Mouse (Mus musculus): ENCODE measurements at regions not wholly inside any gene's neighbourhood (a gene's known extent, or its start where the extent isn't known, plus 50 kb on each side); places are given as distances from the start of the nearest gene placed in this dataset.

DNA sequence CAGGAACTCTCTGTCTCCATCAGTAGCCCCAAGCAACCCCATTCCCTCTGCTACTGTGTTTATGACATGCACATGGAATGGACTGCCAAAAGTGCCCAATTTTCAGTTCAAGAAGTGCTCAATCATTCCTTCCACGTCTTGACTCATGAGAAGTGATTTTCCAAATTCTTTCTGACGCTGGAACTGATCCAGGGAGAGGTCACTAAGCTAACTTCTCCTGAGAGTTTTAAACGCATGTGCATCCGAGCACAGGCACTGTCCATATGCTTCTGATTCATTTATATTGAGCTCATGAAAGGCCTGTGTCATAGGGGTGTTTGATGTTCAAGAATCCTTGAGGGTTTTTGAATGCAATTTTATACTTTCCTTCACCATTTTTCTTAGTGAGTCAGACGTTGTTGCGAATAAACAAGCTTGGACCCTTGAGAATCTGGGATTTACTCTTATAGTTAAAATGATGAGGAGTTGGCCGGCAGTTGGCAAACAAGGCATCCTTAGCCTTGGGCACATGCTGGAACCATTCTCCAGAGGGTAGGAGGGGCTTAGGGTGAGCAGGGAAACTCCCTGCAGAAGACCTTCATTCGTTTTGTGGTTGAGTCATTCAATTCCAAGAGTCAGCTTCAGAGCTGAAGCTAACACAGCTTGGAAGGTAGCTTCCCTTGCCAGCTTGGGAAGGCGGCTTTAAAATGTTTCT lies 206.9 kb upstream of the Gm15217 start:
- H3K36me3 ChIP-seq (ENCODE audit: control insufficient read depth, insufficient read depth, low read length), result no peaks in the 10 kb centered on the region
- no peaks in the 10 kb centered on the region for H3K27me3 ChIP-seq (ENCODE audit: control insufficient read depth, insufficient read depth, low read length)
- no peak overlapping the region for H3K27ac ChIP-seq (replicated peaks; ENCODE audit: insufficient read depth, low read depth, low read length)
- H3K4me3 ChIP-seq (ENCODE audit: insufficient read depth, low read depth, low read length), result no peak overlapping the region
- no peak for TF ChIP-seq CTCF (IDR thresholded peaks at IDR 0.05; ENCODE audit: low read depth, low read length)
- TF ChIP-seq POLR2A (IDR thresholded peaks at IDR 0.05; ENCODE audit: extremely low read depth, insufficient read depth, low read length), result no peak
- H3K79me2 ChIP-seq (ENCODE audit: control insufficient read depth, insufficient read depth, low read length), result no peaks in the 10 kb centered on the region
- no peaks in the 10 kb centered on the region for H3K4me1 ChIP-seq (ENCODE audit: control insufficient read depth, insufficient read depth, low read length)
- no peak overlapping the region for H3K9ac ChIP-seq (ENCODE audit: low read depth, low read length)
- WGBS, result 81% methylated on average over 9 of the region's 9 CpGs
- no peak for DNase-seq (ENCODE audit: extremely low read depth, low read depth, low spot score)

- Histone ChIP-seq H3K4me1 (ENCODE audit: control insufficient read depth, insufficient read depth, low read length) (no peaks in the 10 kb centered on the region), H3K27ac (replicated peaks; ENCODE audit: insufficient read depth, low read depth, low read length) (no peak overlapping the region), H3K9ac (ENCODE audit: low read depth, low read length) (no peak overlapping the region), H3K79me2 (ENCODE audit: control insufficient read depth, insufficient read depth, low read length) (no peaks in the 10 kb centered on the region), H3K36me3 (ENCODE audit: control insufficient read depth, insufficient read depth, low read length) (no peaks in the 10 kb centered on the region), H3K27me3 (ENCODE audit: control insufficient read depth, insufficient read depth, low read length) (no peaks in the 10 kb centered on the region), H3K4me3 (ENCODE audit: insufficient read depth, low read depth, low read length) (no peak overlapping the region)
- 82% methylated on average over 6 of the region's 6 CpGs for WGBS
- no peak for TF ChIP-seq CTCF (IDR thresholded peaks at IDR 0.05; ENCODE audit: low read depth, low read length)
- no peak for DNase-seq (ENCODE audit: extremely low read depth, low read depth, low spot score)
Observed at GRCm38 (mm10) chr14:46172875-46173324, 206.3 kb upstream of the Gm15217 start.

DNA sequence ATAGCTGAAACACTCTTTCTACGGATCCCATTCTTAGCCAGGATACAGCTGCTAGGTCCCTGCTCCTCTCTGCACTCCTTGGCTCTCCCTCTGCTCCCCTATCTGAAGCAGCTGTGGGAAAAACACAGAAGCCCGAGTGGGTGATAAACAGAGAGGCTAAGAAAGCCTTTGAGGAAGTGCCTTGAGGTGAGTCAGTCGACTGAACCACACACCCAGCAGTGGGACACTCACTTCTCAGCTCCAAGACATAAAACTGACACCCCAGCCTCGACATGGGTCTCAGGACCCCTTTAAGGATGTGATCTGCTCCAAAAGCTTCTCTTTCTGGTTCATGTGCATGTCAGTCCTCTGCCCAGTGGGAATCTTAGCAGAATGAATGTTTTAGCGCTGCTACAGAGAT lies 204.8 kb upstream of the Gm15217 start:
- 70% methylated on average over 5 of the region's 5 CpGs for WGBS
- no peak for TF ChIP-seq CTCF (IDR thresholded peaks at IDR 0.05; ENCODE audit: low read depth, low read length)
- no peak for TF ChIP-seq POLR2A (IDR thresholded peaks at IDR 0.05; ENCODE audit: extremely low read depth, insufficient read depth, low read length)
- Histone ChIP-seq H3K27ac (replicated peaks; ENCODE audit: insufficient read depth, low read depth, low read length) (no peak overlapping the region), H3K4me1 (ENCODE audit: control insufficient read depth, insufficient read depth, low read length) (no peaks in the 10 kb centered on the region), H3K27me3 (ENCODE audit: control insufficient read depth, insufficient read depth, low read length) (no peaks in the 10 kb centered on the region), H3K9ac (ENCODE audit: low read depth, low read length) (no peak overlapping the region), H3K79me2 (ENCODE audit: control insufficient read depth, insufficient read depth, low read length) (no peaks in the 10 kb centered on the region), H3K4me3 (ENCODE audit: insufficient read depth, low read depth, low read length) (no peak overlapping the region), H3K36me3 (ENCODE audit: control insufficient read depth, insufficient read depth, low read length) (no peaks in the 10 kb centered on the region)
- DNase-seq (ENCODE audit: extremely low read depth, low read depth, low spot score), result no peak

- Histone ChIP-seq H3K36me3 (ENCODE audit: control insufficient read depth, insufficient read depth, low read length) (no peaks in the 10 kb centered on the region), H3K27ac (replicated peaks; ENCODE audit: insufficient read depth, low read depth, low read length) (no peak overlapping the region), H3K4me1 (ENCODE audit: control insufficient read depth, insufficient read depth, low read length) (no peaks in the 10 kb centered on the region), H3K79me2 (ENCODE audit: control insufficient read depth, insufficient read depth, low read length) (no peaks in the 10 kb centered on the region), H3K27me3 (ENCODE audit: control insufficient read depth, insufficient read depth, low read length) (no peaks in the 10 kb centered on the region), H3K9ac (ENCODE audit: low read depth, low read length) (no peak overlapping the region), H3K4me3 (ENCODE audit: insufficient read depth, low read depth, low read length) (no peak overlapping the region)
- TF ChIP-seq CTCF (IDR thresholded peaks at IDR 0.05; ENCODE audit: low read depth, low read length), result no peak
- DNase-seq (ENCODE audit: extremely low read depth, low read depth, low spot score), result no peak
- 89% methylated on average over 15 of the region's 15 CpGs for WGBS
Observed at GRCm38 (mm10) chr14:46175291-46176216, 203.7 kb upstream of the Gm15217 start.

- H3K27ac ChIP-seq (replicated peaks; ENCODE audit: insufficient read depth, low read depth, low read length), result no peak overlapping the region
- WGBS, result 88% methylated on average over 1 of the region's 1 CpGs
- no peaks in the 10 kb centered on the region for H3K4me1 ChIP-seq (ENCODE audit: control insufficient read depth, insufficient read depth, low read length)
- H3K27me3 ChIP-seq (ENCODE audit: control insufficient read depth, insufficient read depth, low read length), result no peaks in the 10 kb centered on the region
- H3K4me3 ChIP-seq (ENCODE audit: insufficient read depth, low read depth, low read length), result no peak overlapping the region
- H3K79me2 ChIP-seq (ENCODE audit: control insufficient read depth, insufficient read depth, low read length), result no peaks in the 10 kb centered on the region
- TF ChIP-seq POLR2A (IDR thresholded peaks at IDR 0.05; ENCODE audit: extremely low read depth, insufficient read depth, low read length) (no peak), CTCF (IDR thresholded peaks at IDR 0.05; ENCODE audit: low read depth, low read length) (no peak)
- no peak for DNase-seq (ENCODE audit: extremely low read depth, low read depth, low spot score)
- H3K9ac ChIP-seq (ENCODE audit: low read depth, low read length), result no peak overlapping the region
- H3K36me3 ChIP-seq (ENCODE audit: control insufficient read depth, insufficient read depth, low read length), result no peaks in the 10 kb centered on the region
Observed at GRCm38 (mm10) chr14:46179024-46179423, 200.2 kb upstream of the Gm15217 start.
